Mouse (Mus musculus) cerebellum, adult 2 months (tissue): ENCODE results near the gene Zmynd10.

Source experiments
- CTCF ChIP-seq: fragments of 200-500 bp; IDR thresholded peaks from 2 replicates; pipeline ENCODE4 v1.5.1; 2011; ENCODE audit warnings: low read depth, mild to moderate bottlenecking, control low read depth, low read length, moderate library complexity, borderline replicate concordance; ENCODE audit not compliant: insufficient read depth
- POLR2A ChIP-seq: fragments of 200-500 bp; IDR thresholded peaks from 2 replicates; pipeline ENCODE4 v1.6.1; 2011; ENCODE audit warnings: low read length, control low read depth, borderline replicate concordance; ENCODE audit not compliant: insufficient read depth

GRCm38 (mm10) chr9:107577871-107578270 is 30.8 kb downstream of the Zmynd10 start:
- no peak for TF ChIP-seq POLR2A
- TF ChIP-seq CTCF, result no peak
